Mouse (Mus musculus): ENCODE results near the gene Nos1ap.

Gene Nos1ap

DNA sequence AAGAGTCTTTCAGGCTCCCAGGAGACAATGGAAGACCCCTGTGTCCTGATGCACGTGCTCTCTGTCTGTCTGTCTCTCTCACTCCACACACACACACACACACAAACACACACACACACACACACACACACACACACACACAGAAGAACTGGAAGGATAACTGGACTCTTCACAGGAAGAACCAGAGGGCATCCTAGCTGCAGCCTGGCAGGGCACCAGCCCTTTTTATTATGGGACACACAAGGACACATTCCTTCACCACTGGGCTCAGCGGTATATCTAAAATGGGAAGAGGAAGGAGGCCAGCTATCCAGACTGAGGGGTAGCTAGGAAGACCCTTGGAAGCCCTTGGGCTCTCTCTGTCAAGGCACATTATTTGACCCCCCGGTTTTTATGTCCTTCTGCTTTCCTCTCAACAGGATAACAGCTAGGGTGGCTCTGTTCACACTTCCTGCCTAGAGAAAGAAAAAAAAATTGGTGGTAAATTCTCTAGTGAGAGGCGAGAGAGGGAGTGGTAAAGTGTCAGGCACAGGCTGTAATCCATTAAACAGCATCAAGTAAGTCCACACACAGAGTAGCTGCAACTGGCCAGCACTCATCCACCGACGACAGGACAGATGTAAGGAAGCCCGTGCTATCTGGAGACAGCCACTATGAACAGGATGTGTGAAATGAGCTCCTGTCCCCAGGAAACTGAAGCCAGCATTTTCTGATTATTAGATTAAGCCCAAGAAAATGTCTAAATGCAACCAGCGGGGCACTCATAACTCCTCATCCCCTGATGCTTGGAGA, 38.8 kb downstream of the Nos1ap start:
- intact Hi-C loops (cut with DNase I) = no loop called here

DNA sequence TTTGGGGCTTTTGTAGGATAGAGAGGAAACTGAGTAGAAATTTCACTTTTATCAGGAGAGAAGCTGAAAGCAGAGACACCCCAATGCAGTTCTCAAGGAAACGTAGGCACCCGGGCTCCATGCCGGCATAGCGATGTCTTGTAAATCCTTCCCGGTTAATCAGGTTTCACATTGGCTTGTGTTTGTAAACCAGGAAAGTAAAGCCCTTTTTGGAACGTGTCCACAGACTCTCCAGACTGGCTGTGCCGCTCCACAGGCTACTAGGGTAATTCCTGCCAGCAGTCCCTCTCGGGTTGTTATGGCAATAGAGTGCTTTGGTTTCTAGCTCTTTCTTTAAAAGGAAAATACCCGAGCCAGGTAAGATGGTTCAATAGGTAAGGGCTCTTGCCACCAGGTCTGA, 40.6 kb downstream of the Nos1ap start:
- intact Hi-C loops (cut with DNase I) = no loop called here

DNA sequence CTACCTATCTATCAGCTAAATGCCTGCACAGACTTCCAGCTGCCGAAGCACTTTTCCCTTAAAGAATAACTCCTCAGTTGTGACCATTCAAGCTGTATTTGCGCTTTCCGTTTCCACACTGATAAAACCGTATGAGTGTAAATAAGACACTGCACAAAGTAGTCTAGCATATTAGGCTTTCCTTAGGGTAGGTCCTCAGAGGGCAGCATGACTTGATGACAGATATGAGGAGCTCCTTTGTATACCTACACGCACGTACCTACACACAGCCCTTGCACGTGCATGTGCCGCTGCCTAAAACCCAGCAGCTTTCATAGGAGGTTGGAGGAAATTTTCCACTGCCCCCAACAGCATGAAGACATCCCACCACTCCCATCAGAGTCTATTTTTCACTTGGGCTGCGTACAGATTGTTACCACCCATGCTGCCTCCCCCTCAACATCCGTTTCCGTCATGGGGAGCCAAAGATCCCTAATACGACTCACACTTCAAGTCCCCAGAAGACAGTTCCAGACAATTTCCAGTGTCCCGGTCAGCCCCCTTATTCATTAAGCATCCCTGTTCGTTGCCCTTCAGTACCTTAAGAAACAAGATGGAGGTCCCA, 41.4 kb downstream of the Nos1ap start:
- intact Hi-C loops (cut with DNase I) = no loop called here

DNA sequence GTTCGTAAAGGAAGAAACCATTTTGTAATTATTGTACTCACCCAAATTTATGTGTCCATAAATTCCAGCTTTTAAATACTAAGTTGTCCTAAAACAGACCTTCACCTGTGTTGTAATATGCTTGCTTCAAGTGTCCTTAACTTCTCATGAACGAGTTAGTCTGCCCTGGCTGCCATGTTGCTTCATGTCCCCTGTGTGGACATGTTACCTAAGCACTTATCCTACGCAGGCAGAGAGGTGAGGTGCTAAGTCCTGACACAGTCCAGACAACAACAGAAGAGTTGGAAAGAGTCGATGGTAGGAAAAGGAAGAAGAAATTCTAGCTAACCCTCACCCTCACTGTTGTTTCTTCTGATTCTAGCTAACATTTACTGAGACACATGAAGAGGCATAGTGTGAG, 43.4 kb downstream of the Nos1ap start:
- intact Hi-C loops (cut with DNase I) = no loop called here

DNA sequence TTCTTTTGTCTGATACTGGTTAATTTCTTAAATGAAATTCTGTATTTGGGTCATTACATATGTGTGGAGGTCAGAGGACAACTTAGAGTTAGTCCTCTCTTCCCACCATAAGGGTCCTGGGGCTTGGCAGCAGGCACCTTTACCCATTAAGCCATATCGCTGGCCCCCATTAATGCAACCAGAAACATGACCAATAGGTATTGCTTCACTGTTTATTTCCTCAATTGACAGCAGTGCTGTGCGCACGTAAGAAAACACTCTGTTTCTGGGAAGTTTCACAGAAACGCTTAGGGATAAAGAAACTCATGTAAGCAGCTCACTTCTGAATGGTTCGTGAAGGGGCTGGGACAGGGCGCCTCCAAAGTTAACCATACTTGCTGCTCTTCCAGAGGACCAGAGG, 44.4 kb downstream of the Nos1ap start:
- intact Hi-C loops (cut with DNase I) = no loop called here

DNA sequence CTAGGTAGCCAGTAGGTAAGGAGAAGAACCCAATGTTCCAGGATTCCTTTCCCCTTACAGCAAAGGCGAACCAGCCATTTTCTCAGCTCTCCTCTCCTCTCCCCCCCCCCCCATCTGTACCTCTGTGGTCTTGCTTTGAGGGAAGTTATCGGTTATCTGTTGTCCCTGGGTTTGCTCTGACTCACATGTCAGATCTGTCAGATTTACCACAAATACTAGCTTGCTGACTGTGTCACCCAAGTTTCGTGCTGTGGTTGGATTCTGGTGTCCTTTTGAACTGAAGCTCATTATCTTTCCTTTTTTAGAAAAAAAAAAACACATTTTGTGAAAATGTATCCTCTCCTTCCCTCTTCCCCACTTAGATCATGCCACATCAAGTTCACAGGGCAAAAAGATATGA, 50.2 kb downstream of the Nos1ap start:
- intact Hi-C loops (cut with DNase I) = no loop called here

DNA sequence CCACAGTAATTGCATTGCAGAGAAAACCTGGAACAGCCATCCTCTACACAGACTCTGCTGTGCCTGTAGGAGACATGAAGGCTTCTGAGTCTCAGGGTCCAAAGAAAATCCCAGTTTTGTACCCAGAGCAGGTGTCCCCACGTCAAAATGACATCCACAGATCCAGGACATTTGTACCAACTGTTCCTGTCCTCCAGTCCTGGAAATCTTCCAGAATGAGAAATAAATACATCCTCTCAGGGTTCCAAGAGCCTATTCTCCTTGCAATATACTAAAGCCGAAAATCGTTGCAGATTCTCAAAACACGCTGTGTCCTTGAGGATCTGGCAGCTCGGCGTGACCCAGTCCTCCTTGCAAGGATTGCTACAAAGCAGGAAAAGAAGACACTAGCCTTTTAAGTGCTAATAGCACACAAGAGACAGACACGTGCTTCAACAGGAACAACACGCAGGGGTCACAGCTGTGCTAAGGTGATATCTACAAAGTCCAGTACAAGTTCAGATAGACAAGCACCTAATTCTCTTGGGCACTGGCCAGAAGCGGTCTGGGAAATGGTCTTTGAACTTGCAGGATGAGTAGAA, 51.1 kb downstream of the Nos1ap start:
- intact Hi-C loops (cut with DNase I) = no loop called here

DNA sequence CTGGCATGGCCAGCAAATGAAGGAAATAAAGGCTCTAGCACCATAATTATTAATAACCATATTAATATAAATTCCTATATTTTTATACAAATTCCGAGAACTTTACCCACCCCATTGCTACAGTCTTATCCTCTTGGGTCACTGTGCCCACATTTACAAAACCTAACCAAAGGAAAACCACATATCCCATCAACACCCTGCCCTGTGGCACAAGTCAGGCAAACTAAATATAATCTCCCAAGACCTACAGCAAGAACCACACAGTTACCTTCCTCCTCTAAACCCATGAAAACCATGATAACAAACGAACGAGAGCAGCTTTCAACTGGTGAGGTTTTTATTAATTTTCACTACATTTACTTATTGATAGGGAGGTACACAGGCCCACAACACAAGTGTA, 53.3 kb downstream of the Nos1ap start:
- intact Hi-C loops (cut with DNase I) = no loop called here

DNA sequence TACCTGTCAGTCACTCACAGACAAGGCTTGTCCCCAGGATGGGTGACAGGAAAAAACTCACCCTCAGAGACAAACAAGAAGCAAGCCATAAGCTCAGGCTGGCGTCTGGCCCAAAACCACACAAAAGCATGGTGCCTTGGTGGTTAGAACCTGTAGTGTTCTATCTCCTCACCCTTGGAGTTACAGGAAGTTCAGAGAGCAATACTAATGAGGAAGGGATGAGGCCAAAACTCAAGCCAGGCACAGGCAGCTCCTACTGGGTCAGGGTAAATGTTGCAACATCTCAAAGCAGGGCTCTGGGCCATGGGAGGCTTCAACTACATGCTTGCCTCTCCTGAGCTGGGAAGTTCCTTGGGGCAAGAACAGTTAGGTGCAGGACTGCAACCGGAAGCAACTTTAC, 54.4 kb downstream of the Nos1ap start:
- intact Hi-C loops (cut with DNase I) = no loop called here

DNA sequence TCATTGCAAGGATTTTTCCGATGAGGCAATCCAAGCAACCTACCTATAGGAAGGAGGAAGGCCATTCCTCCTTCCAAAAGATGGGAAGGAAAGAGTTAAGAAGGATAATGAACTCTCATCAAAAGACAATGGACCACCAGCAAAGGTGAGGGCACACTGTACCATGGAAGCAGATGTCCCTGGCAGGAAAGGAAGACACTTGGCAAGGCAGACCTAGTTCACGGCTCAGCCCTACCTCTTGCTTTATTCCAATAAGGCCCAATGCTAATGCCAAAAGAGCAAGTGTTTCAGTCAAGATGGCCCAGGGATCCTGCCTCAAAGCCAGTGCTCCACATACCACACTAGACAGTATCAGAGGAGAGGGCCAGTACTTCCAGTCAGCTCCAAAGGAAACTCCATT, 58.4 kb downstream of the Nos1ap start:
- intact Hi-C loops (cut with DNase I) = no loop called here

DNA sequence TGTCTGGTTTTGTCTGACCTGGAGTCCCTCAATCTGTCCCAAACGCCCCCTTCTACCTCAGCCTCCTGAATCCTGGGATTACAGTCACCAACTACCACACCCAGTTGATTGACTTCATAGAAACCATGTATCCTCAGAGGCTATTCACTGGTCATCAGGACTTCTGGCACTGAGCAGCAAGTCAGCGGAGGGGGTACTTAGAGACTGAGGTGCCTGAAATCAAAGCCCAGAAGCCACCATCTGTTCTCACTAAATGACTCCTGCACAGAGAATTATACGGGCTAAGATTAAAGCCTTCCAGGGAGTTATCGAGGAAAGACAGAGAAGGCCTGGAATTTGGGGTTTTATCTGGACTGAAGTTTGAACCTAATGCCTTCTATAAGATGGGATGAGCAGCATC, 59.2 kb downstream of the Nos1ap start:
- intact Hi-C loops (cut with DNase I) = no loop called here

DNA sequence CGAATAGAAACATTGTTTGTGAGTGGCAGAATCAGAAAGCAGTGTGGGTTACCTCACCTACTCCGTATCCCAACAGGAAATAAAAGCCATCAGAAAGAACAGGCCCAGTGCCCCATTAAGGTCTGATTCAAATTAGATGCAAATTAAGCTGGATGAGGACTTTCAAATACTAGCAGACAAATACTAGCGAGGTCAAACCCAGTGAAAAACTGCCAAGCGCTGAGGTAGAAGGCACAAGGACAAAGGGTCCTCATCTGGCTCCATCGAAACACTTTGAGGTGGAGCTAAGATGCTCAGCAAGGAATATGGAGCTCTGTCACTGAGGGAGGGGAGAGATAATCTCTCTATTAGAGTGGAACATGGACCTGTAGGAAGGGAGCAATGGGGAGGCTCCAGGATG, 66.8 kb downstream of the Nos1ap start:
- intact Hi-C loops (cut with DNase I) = no loop called here

DNA sequence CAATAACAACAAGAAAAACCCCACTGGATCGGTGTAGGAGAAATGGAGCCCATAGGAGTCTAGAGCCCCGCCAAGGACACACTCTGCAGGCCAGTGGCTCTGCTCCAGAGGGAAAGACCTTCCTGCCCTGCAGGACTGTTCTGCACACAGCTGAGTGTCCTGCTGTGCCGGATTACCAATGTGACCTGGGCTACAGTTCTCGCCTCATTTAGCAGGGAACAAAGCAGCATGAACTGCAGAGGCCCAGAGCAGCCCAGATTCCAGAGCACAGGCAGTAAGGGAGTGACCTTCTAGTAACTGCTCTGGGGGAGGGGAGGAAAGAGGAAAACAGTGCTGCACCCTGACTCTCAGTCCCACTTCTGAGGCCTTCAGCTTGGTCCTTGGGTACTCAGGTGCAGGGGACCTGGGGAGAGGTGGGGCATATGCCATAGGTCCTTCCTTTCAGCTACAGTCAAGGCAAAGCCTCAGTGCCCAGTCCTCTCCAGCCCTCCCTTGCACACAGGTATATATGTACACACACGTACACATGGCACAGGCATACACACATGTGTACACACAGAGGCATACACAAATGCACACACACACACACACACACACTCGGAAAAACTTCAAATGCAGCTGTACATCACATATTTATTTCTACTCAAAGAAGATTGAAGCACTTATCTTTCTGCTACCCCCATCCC, 68.0 kb downstream of the Nos1ap start:
- intact Hi-C loops (cut with DNase I) = no loop called here

DNA sequence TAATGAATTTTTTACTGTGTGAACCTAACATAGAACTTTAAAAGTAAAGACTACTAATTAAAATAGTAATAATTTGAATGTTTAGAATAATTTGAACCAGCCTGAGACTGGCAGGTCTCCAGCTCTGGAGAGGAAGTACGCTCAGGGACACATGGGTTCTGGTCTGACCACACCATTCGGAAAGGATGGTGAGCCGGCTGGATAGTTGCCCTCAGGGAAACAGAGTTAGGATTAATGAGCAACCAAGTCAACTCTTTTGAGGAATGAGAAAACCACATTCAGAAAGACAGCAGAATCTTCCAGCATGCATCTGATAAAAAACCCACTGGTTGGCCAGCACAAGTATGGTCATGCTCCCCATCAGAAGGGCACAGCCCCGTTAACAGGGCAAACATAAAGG, 69.5 kb downstream of the Nos1ap start:
- intact Hi-C loops (cut with DNase I) = no loop called here

DNA sequence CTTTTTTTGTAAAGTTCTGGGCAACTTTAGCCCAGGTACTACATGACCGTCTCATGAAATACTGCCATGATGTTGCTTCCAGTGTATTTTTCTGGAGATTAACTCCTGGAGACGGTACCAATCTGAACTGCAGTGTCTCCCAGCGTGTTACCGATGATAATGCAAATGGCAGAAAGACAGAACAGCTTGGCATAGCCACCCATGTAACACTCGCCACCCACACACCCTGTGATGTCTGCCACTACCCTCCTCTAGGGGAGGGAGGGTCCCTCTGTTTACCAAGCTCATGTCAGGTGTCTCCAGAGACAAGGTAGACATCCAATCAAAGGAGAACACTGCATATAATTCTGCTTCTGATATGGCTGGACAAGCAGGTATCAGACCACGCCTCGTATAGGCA, 70.0 kb downstream of the Nos1ap start:
- intact Hi-C loops (cut with DNase I) = no loop called here

DNA sequence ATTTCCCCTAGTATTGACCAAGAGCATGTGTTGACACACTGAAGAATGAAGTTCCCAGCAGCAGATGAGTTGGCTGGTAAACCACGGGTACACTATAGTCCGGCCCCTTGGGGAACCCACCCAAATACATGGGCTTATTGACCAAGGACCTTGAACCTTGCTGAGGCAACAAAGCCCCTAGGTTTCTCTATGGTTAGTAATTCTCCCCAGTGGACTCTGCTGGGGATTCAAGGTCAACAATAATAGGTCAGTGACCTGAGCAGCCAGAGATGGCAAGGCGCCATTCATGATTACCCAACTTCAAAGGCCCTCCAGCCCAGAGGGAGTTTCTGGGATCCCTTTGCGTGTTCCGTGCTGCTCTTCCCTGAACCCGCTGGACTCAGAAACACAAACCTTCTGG, 73.5 kb downstream of the Nos1ap start:
- intact Hi-C loops (cut with DNase I) = no loop called here

DNA sequence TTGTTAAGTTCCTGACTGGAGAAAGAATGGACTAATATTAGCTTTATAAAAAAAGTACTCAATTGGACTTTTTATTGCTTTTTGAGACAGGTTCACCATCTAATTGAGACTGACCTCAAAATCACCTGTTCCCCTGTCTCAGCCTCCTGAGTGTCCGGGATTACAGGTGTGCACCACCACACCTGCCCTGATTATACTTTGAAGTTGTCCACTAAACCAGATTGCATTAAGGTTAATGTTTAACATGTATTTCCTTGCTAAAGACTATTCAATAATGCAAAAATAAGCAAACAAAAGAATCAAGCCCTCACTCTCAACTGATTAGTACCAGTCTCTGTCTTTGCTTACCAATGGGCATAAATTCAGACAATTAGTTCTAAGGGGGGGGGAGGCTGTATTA, 74.2 kb downstream of the Nos1ap start:
- intact Hi-C loops (cut with DNase I) = no loop called here

DNA sequence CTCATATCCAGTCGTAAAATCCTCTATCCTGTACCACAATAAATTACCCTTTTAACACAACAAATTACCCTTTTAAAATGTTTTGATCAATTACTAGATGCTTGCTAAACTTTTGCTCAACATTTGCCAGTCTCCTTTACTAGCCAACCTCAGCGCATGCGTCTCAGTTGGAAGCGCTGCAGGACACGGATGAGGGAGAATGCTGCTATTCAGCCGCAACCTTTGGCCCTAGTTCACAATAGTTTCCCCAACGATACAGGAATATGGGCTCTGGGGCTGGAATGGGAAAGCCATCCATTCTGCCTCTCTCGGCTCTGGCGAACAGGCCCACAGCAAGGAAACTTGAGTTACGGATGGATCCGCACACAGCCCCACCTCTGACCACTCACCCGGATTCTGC, 75.4 kb downstream of the Nos1ap start:
- intact Hi-C loops (cut with DNase I) = no loop called here

DNA sequence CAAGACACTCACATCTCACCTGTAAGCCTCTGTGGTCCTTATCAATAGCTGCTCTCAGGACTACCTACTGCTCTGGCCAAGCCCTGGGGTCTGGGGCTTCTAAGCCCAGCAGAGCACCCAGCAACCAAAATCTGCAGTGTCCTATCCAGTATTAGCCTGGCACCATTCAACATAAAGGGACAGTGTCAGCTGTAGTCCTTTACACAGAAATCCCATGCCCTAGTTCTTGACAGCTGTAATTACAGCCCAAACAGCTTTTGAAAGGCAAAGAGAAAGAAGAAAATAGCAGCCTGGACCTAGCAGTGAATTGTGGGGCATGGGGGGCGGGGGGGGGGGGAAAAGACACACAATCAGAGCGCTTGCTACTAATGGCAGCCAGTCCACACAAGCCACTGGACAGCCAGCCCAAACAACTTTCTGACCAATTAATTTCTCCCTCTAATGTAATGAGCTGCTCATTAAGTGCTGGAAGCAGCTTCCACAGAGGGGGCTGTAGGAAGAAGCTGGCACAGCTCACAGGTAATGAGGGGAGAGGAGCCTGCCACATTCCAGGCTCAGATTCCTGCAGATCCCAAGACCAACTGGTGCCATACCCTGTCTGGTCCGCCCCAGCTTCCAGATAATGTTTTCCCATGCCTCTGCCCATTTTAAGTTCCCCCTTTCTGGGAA, 77.1 kb downstream of the Nos1ap start:
- intact Hi-C loops (cut with DNase I) = no loop called here

DNA sequence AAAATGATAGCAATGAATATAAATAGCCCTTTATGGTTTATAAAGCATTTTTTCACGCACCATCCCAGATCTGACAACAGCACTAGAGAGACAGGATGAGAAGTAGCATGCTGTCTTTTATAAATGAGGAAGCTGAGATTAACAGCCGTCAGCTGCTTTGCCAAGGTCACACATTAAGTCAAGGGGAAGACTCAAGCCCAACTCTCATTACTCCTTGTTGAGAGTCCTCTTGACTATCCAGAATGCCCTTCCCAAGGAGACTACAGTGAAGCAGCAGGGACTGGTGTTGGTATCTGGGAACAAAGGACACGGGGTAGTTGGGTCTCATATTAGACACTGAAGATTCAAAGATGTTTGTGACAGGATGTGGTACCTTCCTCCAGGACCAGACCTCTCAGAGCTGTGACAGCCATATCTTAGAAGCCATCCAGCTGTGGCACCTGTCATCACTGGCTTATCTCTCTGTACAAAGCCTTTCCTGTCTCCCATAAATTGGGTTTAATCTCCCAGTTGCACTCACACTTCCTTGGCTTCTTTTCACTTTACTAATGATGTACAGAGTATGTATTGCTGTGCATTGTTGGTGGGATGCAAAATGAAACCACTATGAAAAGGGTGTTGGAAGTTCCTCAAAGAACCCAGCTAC, 78.9 kb downstream of the Nos1ap start:
- intact Hi-C loops (cut with DNase I) = no loop called here

DNA sequence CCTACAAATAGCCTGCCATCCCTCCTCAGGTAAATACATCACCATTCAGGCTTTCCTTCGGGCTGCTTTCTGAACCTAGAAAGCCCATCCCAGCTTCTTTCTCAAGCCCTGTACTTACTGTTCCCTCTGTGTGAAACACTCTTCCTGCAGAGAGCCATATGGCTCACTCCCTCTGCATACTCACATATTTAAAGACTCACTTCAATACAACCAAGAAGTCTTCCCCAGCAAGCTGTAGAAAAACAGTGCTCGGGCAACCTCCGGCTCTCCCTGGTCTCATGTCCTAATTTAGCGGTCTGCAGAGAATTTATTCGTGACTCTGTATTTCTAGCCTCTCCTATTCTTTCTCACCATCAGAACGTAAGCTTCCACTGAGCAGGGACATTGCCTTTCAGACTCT, 83.4 kb downstream of the Nos1ap start:
- intact Hi-C loops (cut with DNase I) = no loop called here
